Mouse (Mus musculus): ENCODE measurements at regions not wholly inside any gene's neighbourhood (a gene's known extent, or its start where the extent isn't known, plus 50 kb on each side); places are given as distances from the start of the nearest gene placed in this dataset.
A peak's percentile ranks its signal among the peaks of the same experiment; 100 is the strongest.

DNA sequence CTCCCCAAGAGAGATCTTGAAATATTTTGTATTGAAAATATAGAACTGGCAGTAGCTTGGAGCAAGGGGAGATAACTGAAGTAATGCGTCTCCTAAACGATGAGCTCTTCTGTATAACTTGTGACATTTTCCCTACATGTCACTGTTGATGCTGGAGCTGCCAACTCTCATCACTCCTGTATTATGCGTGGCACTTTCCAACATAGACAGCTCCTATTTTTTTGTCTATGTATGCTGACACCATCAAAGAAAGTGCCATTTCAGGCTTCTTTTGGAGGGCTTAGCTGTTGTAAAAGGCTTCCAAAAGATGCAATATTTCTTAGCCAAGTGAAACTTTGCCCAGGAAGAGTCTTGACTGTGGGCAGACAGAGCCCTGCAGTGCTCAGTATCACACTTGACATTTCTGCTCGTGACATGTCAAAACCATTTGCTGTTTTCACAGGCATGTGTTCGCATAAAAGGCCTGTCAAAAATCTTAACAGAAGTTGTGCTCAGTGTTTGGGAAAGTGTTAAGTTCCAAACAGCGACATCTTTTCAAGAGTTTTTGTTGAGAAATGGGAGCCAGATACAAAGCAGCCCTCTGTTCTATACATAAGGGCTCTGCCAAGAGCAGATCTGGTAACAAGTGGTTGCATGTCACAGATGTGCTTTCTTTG lies 53.6 kb upstream of the Otol1 start:
- no peak for TF ChIP-seq CTCF (IDR thresholded peaks at IDR 0.05; ENCODE audit: low read depth)
- no peak overlapping the region for H3K4me3 ChIP-seq (ENCODE audit: low read depth, low read length)
- H3K4me2 ChIP-seq (ENCODE audit: low read depth): no peak overlapping the region
- no peak overlapping the region for H3K9ac ChIP-seq
- 30% methylated on average over 6 of the region's 6 CpGs for WGBS
- peak; percentile 81 for DNase-seq
- peak; percentile 95 for ATAC-seq
- no peaks in the 10 kb centered on the region for H3K4me1 ChIP-seq (ENCODE audit: insufficient read depth)
- H3K27ac ChIP-seq (ENCODE audit: low read depth, low read length): no peak overlapping the region
- no peaks in the 10 kb centered on the region for H3K9me3 ChIP-seq (ENCODE audit: low read length)
- H3K36me3 ChIP-seq (ENCODE audit: insufficient read depth): no peaks in the 10 kb centered on the region
- no peaks in the 10 kb centered on the region for H3K27me3 ChIP-seq (ENCODE audit: insufficient read depth, low read length)

- H3K9me3 ChIP-seq (ENCODE audit: low read length): no peaks in the 10 kb centered on the region
- WGBS: 90% methylated on average over 8 of the region's 8 CpGs
- no peak for DNase-seq
- no peak overlapping the region for H3K4me3 ChIP-seq (ENCODE audit: low read depth, low read length)
- TF ChIP-seq CTCF (IDR thresholded peaks at IDR 0.05; ENCODE audit: low read depth): no peak
- no peaks in the 10 kb centered on the region for H3K27me3 ChIP-seq (ENCODE audit: insufficient read depth, low read length)
- no peak for ATAC-seq
- no peak overlapping the region for H3K9ac ChIP-seq
- H3K4me1 ChIP-seq (ENCODE audit: insufficient read depth): no peaks in the 10 kb centered on the region
- no peak overlapping the region for H3K4me2 ChIP-seq (ENCODE audit: low read depth)
- no peaks in the 10 kb centered on the region for H3K36me3 ChIP-seq (ENCODE audit: insufficient read depth)
- no peak overlapping the region for H3K27ac ChIP-seq (ENCODE audit: low read depth, low read length)
Measured at GRCm38 (mm10) chr3:69922792-69923418, 63.2 kb upstream of the Sptssb start.

DNA sequence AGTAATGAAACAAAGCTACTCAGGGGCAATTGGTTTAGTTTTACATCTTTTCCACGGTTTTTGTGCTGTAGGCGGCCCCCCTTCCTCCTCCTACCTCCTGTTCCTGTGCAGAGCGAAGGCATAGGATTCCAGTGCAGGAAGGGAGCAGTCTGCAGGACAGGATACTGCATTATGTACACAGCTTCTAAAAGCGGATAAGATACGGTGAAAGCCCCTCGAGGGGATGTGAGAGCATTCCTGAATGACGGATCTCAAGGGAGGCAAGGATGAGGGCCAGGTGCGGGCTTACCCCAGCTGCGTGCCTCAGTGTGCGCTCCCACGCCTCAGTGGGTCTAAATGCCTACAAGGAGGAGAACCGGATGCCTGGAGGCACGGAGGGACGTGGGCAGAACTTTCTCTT lies 53.1 kb upstream of the Sptssb start:
- H3K4me3 ChIP-seq (ENCODE audit: low read depth, low read length): no peak overlapping the region
- WGBS: 33% methylated on average over 14 of the region's 14 CpGs
- no peaks in the 10 kb centered on the region for H3K27me3 ChIP-seq (ENCODE audit: insufficient read depth, low read length)
- ATAC-seq (no peak), DNase-seq (no peak)
- H3K4me1 ChIP-seq (ENCODE audit: insufficient read depth): no peaks in the 10 kb centered on the region
- H3K36me3 ChIP-seq (ENCODE audit: insufficient read depth): no peaks in the 10 kb centered on the region
- H3K9ac ChIP-seq: no peak overlapping the region
- H3K9me3 ChIP-seq (ENCODE audit: low read length): no peaks in the 10 kb centered on the region
- H3K4me2 ChIP-seq (ENCODE audit: low read depth): no peak overlapping the region
- no peak overlapping the region for H3K27ac ChIP-seq (ENCODE audit: low read depth, low read length)
- no peak for TF ChIP-seq CTCF (IDR thresholded peaks at IDR 0.05; ENCODE audit: low read depth)

- H3K4me2 ChIP-seq (ENCODE audit: low read depth): no peak overlapping the region
- H3K9me3 ChIP-seq (ENCODE audit: low read length): no peaks in the 10 kb centered on the region
- no peak overlapping the region for H3K27ac ChIP-seq (ENCODE audit: low read depth, low read length)
- H3K9ac ChIP-seq: no peak overlapping the region
- H3K4me1 ChIP-seq (ENCODE audit: insufficient read depth): no peaks in the 10 kb centered on the region; the same call in 1 of the 2 replicates
- WGBS: 92% methylated on average over 8 of the region's 8 CpGs
- H3K4me3 ChIP-seq (ENCODE audit: low read depth, low read length): no peak overlapping the region
- no peak for TF ChIP-seq CTCF (IDR thresholded peaks at IDR 0.05; ENCODE audit: low read depth)
- H3K36me3 ChIP-seq (ENCODE audit: insufficient read depth): no peaks in the 10 kb centered on the region
- ATAC-seq (no peak), DNase-seq (no peak)
- H3K27me3 ChIP-seq (ENCODE audit: insufficient read depth, low read length): no peaks in the 10 kb centered on the region
Measured at GRCm38 (mm10) chr3:69910073-69910472, 50.3 kb upstream of the Sptssb start.

Measured in forebrain, postnatal 0 days (tissue).